Mouse (Mus musculus) left cerebral cortex, adult 2 months (tissue): ENCODE measurements around the gene Mrpl19. TPM values are rescaled to one million over a fixed set of nuclear protein-coding genes. Genes with fewer than 3 reads are reported as not detected.
A peak's percentile ranks its signal among the peaks of the same experiment; 100 is the strongest.

Experiments used
- DNase-seq, 2 experiments: peaks; one replicate each; pipeline ENCODE4 v3.0.0; 2021 to 2022; ENCODE audit warnings: low spot score in 2 of 2, mixed read lengths in 1 of 2; ENCODE audit errors: extremely low spot score in 1 of 2
- H3K27ac ChIP-seq: fragments of 200-600 bp; 2 replicates; pipeline ENCODE4 v1.8.1; 2022
- H3K4me3 ChIP-seq: fragments of 200-600 bp; 2 replicates; pipeline ENCODE4 v1.8.1; 2022
- CTCF ChIP-seq: fragments of 200-600 bp; IDR thresholded peaks from 2 replicates; pipeline ENCODE4 v1.8.1; 2022; ENCODE audit warnings: antibody characterized with exemption, mild to moderate bottlenecking, moderate library complexity
- intact Hi-C: fragments of 180-260 bp; cut with DNase I; formaldehyde crosslinking; loops from one replicate; pipeline ENCODE4 v1.15.1; 2025
- total RNA-seq, 2 experiments: library from RNA; stranded (reverse); gene quantifications; 2 replicates each; pipeline ENCODE4 v1.2.3; 2021

The Mrpl19 gene
- total RNA-seq, 2 experiments from 2014 or later: 30.4 to 35.0 TPM

- TF ChIP-seq CTCF: no peak
- intact Hi-C loops: no loop called here
Measured at GRCm38 (mm10) chr6:81971196-81971595, 5.4 kb upstream of the Mrpl19 start.

GRCm38 (mm10) chr6:81966068-81966544 is 348 bp upstream of the Mrpl19 start:
- H3K27ac ChIP-seq: no peak overlapping the region
- no peak for DNase-seq
- intact Hi-C loops: no loop called here
- peak overlapping the region; percentile 97 for H3K4me3 ChIP-seq
- TF ChIP-seq CTCF: no peak

More at GRCm38 (mm10) chr6:81971196-81971595, 5.4 kb upstream of the Mrpl19 start:
- Histone ChIP-seq H3K27ac (no peak overlapping the region), H3K4me3 (no peak overlapping the region)
- DNase-seq: no peak

- DNase-seq: no peak
- peak; percentile 34 for TF ChIP-seq CTCF
- intact Hi-C loops: no loop called here
- H3K27ac ChIP-seq: no peak overlapping the region
- no peak overlapping the region for H3K4me3 ChIP-seq
Measured at GRCm38 (mm10) chr6:81960284-81960683, 5.5 kb downstream of the Mrpl19 start.

- H3K27ac ChIP-seq: no peak overlapping the region
- intact Hi-C loops: no loop called here
- no peak overlapping the region for H3K4me3 ChIP-seq
- DNase-seq: no peak
- no peak for TF ChIP-seq CTCF
Measured at GRCm38 (mm10) chr6:81959866-81960265, 5.9 kb downstream of the Mrpl19 start.

GRCm38 (mm10) chr6:81957992-81958391 is 7.8 kb downstream of the Mrpl19 start:
- intact Hi-C loops: no loop called here
- Histone ChIP-seq H3K27ac (no peak overlapping the region), H3K4me3 (no peak overlapping the region)
- no peak for TF ChIP-seq CTCF
- DNase-seq: no peak

- Histone ChIP-seq H3K27ac (no peak overlapping the region), H3K4me3 (no peak overlapping the region)
- no peak for DNase-seq
- TF ChIP-seq CTCF: peak; percentile 42
- intact Hi-C loops: no loop called here
Measured at GRCm38 (mm10) chr6:81956399-81956798, 9.4 kb downstream of the Mrpl19 start.

- no peak for DNase-seq
- intact Hi-C loops: no loop called here
- no peak for TF ChIP-seq CTCF
- no peak overlapping the region for H3K27ac ChIP-seq
- no peak overlapping the region for H3K4me3 ChIP-seq
Measured at GRCm38 (mm10) chr6:81955133-81955532, 10.6 kb downstream of the Mrpl19 start.

GRCm38 (mm10) chr6:81946906-81947305 is 18.9 kb downstream of the Mrpl19 start:
- Histone ChIP-seq H3K27ac (no peak overlapping the region), H3K4me3 (no peak overlapping the region)
- no peak for TF ChIP-seq CTCF
- DNase-seq: no peak
- intact Hi-C loops: no loop called here

GRCm38 (mm10) chr6:81944432-81944831 is 21.3 kb downstream of the Mrpl19 start:
- no peak overlapping the region for H3K27ac ChIP-seq
- TF ChIP-seq CTCF: no peak
- intact Hi-C loops: no loop called here
- H3K4me3 ChIP-seq: no peak overlapping the region
- no peak for DNase-seq

GRCm38 (mm10) chr6:81943281-81943680 is 22.5 kb downstream of the Mrpl19 start:
- intact Hi-C loops: no loop called here
- H3K27ac ChIP-seq: no peak overlapping the region
- TF ChIP-seq CTCF: no peak
- DNase-seq: no peak
- H3K4me3 ChIP-seq: no peak overlapping the region

- no peak overlapping the region for H3K4me3 ChIP-seq
- H3K27ac ChIP-seq: no peak overlapping the region
- no peak for DNase-seq
- no peak for TF ChIP-seq CTCF
- intact Hi-C loops: no loop called here
Measured at GRCm38 (mm10) chr6:81941718-81942117, 24.0 kb downstream of the Mrpl19 start.

GRCm38 (mm10) chr6:81933281-81933680 is 32.5 kb downstream of the Mrpl19 start:
- Histone ChIP-seq H3K27ac (no peak overlapping the region), H3K4me3 (no peak overlapping the region)
- intact Hi-C loops: no loop called here
- peak; percentile 24 for TF ChIP-seq CTCF
- DNase-seq: no peak

GRCm38 (mm10) chr6:81929402-81929801 is 36.4 kb downstream of the Mrpl19 start:
- no peak for TF ChIP-seq CTCF
- intact Hi-C loops: no loop called here
- no peak overlapping the region for H3K4me3 ChIP-seq
- DNase-seq: no peak
- H3K27ac ChIP-seq: no peak overlapping the region
